Mouse (Mus musculus) gastrocnemius, postnatal 10 days (tissue): ENCODE measurements around the gene Aqp2. TPM values are rescaled to one million over a fixed set of nuclear protein-coding genes. Genes with fewer than 3 reads are reported as not detected.

Experiments
- DNase-seq: peaks from one replicate; pipeline ENCODE4 v3.0.0; 2021; ENCODE audit warnings: mixed read lengths
- long read RNA-seq, 2 experiments: library from polyadenylated mRNA; stranded (forward); transcript quantifications; one replicate each; pipeline ENCODE4 v2.0.0; 2021
- total RNA-seq, 2 experiments: library from RNA; stranded (reverse); gene quantifications; 2 replicates each; pipeline ENCODE4 v1.2.3; 2021

Gene Aqp2
- total RNA-seq: not detected
- long read RNA-seq, experiment 1: 0 reads
- long read RNA-seq, experiment 2: 0 reads

DNA sequence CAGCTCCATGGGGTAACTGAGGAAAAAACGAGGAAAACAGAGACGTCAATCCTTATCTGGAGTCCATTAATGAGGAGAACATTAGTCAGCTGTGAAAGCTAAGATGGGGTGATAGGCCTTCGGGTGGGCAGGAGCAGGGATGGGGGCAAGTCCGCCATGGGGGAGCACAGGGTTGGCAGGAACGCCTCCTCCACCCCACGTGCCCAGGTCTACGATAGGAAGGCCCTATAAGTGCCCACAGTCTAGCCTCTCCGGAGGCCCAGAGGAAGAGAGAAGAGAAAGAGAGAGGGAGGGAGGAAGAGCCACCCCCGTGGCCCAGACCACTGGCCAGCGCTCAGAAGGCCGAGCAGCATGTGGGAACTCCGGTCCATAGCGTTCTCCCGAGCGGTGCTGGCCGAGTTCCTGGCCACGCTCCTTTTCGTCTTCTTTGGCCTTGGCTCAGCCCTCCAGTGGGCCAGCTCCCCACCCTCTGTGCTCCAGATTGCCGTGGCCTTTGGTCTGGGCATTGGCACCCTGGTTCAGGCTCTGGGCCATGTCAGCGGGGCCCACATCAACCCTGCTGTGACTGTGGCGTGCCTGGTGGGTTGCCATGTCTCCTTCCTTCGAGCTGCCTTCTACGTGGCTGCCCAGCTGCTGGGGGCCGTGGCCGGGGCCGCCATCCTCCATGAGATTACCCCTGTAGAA lies at the start of gene Aqp2:
Gene Aqp2, plus strand, starts transcription at position 254 of the 684 bp plus-strand sequence.
- DNase-seq: no peak

DNA sequence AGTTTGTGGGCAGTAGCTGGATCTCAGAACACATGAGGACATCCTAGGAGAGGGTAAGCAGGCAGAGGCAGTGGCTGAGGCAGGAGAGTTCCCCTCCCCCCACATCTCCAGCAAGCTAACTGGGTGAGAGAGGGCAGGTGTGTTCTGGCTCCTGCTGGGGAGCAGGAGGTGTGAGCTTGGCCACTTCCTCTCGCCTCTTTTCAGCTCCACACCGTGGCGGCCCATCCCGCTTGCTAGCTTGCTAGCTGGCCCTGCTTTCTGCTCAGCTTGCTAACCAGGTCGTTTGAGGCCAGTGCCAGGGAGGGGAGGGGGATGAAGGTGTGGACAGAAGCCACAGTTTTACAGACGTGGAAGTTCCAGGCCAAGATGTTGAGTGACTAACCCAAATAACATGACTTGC lies 47.7 kb upstream of the Aqp2 start:
- DNase-seq: no peak

DNA sequence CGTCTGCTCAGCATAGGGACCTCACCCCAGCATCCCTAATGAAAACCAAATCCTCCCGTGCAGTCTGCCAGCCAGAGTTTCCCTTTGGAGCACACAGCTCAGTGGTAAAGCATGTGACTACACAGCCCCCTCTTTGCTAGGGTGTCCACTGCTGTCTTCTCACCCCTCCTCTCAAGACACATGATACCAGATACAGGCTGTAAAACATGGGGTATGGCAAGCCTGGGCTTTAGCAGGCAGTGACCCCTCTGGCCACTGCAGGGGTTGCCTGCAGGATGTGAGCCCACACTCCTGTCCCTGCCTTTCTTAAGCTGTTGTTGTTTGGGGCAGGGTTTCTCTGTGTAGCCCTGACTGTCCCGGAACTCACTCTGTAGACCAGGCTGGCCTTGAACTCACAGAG lies 46.8 kb upstream of the Aqp2 start:
- DNase-seq: no peak

DNA sequence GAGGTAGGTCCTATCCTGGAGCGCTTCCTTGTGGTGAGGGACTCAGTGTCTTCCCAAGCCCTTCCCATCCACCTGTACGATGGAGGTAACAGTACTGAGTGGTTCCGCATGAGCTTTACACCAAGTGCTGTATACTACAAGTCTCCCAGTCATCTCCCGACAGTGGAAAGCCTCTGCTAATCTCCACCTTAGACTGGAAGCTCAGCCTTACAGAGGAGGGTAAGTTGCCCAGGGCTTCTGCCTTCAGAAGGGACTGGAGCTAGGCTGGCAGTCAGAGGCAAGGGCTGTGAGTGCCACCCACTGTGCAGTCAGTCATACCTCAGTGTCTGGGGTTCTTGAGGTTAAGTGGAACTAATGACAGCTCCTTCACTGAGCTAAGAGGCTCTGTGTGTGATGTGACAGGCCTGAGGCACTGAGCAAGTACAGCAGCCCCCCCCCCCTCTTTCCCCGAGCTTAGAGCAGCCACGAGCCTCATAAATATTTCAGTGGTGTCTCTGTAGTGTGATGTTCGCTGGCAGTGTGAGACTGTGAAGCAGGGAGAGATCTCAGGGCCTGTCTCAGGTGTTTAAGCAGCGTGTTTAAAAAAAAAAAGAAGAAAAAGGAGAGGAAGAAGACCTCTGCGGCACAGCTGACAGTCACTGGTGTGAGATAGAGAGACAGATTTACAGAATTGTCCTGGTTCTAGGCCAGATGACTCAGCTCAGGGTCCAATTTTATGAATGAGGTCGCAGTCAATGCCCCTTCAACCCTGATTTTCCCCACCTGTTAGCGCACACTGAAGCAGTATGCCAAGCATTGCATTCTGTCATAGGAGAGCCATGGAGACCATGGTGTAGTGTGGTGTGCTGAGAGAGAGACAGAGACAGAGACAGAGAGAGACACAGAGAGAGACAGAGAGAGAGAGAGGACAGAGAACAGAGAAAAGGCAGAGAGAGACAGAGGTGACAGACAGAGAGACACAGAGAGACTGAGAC lies 41.7 kb upstream of the Aqp2 start:
- DNase-seq: no peak

DNA sequence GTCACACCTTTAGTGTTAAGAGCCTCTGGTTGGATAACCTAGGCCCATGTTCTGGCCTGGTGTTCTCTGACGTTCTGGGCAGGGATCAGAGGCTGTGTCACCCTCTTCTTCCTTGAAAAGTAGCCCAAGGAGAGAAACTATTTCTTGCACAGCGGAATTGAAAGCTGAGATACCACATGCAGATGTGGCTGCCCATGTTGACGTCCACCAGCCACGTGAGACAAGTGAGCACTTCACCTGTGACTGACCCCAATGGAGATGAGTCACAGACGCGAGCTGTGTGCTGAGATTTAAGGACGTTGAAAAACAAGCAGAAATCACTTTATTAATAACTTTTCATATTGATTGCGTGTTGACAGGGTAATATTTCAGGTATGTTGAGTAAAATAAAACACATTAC lies 39.0 kb upstream of the Aqp2 start:
- DNase-seq: no peak

DNA sequence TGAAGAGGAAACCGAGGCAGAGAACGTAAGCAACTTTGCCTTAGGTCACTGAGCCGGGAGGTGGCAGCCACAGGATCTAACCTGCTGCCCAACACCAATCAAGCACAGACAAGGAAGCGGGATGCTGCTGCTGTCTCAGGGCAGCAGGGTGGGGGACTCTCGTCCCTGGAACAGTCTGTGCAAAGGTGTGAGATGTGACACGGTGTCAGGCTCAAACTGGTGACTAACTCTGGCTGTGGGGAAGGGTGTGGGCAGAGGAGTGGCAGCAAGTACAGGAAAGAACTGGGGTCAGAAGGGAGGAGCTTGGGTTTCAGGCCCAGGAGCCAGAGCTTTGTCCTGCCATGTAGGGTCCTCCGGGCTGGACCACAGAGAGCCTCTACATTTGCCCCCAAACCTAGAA lies 34.8 kb upstream of the Aqp2 start:
- no peak for DNase-seq

DNA sequence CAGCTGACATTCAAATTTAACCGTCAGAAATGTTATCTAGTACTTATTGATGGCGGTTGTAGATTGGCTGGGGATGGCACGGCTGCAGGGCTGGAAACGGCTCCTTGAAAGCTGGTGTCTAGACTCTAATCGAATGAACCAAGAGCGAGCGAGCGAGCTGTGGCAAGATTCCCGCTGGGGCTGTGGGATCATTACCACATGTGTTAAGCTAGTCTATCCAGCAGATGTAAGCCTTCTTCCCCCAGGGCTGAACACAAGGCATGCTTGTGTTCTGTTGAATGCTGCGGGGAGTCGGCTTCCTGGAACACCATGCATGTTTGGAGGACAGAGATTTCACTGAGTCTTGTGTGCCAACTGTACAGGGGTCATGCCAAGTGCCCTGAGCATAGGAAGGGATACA lies 32.3 kb upstream of the Aqp2 start:
- DNase-seq: peak; percentile 38

DNA sequence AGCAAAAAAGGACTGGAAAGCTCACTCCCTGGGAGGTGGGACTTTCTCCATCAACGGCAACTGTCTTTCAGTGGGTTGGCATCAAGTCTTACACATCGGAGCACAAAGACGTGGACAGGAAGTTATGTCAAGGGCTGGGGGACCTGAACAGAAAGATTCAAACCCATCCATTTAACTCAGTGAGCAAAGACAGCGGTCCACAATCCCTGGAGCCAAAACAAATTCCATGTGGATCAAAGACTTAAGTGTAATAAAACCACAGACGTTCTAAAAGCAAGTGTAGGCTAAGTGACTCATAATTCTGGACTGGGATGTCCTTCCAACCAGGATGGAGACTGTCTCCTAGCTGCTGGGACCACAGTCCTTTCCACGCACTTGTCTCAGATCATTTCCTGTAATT lies 31.1 kb upstream of the Aqp2 start:
- DNase-seq: no peak

DNA sequence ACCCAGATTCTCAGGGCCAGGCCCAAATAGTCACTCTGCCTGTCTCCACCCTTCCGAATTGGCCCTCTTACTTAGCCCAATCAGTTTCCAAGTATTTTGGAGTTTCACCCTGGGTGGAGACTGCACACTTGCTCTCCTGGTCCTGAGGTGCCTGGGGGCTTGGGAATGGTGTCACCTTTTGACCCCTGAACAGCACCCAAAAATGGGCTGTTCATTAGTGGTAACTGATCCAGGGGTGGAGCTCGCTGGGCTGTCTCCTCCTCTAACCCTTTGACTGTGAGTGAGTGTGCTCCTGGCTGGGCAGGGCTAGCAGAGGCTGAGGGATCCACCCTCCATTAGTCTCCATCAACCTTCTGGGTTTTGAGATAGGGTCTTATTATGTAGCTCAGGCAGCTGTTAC lies 29.0 kb upstream of the Aqp2 start:
- DNase-seq: no peak

DNA sequence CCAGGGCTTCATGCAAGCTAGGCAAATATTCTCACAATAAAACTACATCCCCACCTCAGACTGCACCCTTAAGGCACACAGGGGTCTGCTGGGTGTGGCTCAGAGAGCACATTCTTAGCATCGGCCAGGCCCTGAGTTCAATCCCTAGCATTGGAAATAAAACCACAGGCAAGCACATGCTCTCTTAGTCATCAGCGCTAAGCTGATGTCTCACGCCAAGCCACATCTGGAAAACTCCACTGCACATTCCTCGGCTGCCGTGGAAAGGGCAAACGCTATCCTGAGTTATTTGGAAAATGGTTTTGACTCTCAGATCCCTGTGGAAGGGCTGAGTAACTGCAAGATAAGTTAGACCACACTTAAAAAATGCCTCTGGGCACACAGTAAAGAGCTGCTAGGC lies 25.1 kb upstream of the Aqp2 start:
- DNase-seq: no peak

DNA sequence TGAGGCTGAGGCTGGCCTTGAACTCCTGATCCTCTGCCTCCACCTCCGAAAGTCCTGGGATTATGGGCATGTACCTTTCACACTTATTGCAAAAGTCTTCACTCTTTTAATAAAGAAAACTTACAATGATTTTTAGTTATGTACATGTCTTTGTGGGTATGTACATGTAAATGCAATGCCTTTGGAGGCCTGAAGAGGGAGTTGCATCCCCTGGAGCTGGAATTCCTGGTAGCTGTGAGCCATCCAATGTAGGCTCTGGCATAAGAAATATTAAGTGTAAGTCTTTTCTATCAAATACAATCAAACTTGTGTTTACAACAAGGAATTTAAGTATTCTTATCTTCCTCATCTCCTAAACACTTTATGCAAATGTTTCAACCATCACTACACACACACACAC lies 19.9 kb upstream of the Aqp2 start:
- DNase-seq: no peak

DNA sequence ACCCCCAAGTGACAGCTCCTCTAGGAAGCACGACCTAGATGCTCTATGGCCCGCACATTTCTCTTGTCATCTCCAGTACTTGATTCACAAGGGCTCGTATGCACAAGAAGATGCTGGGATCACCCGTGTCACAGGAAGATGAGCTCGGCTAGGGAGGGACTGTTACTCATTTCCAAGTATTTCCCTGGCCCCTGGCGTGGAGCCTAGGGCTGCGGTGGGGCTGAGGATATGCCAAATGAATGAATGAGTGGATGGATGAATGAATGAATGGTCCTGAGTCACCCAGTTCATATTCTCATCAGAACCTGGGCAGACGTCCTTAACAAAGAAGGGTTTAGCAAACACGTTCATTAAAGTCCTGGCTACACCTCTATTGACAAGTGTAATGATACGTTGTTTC lies 18.6 kb upstream of the Aqp2 start:
- no peak for DNase-seq

DNA sequence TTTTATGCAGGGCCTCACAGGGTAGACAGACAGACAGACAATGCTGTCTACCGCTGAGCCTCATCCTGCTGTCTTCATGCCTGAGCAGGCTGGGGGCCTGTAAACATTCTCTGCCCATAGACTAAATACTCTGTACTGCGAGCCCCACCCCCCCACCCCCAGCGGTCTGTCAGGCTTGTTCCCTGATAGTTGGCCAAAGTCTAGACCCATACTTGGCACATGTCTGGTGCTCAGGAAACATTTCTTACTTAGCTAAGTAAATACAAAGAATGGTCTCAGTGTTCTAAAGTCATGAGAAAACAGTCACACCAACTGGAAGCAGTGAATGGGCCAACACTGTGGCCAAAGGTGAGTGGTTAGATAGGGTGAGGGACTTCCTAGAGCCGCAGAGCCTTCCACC lies 11.5 kb upstream of the Aqp2 start:
- DNase-seq: no peak

DNA sequence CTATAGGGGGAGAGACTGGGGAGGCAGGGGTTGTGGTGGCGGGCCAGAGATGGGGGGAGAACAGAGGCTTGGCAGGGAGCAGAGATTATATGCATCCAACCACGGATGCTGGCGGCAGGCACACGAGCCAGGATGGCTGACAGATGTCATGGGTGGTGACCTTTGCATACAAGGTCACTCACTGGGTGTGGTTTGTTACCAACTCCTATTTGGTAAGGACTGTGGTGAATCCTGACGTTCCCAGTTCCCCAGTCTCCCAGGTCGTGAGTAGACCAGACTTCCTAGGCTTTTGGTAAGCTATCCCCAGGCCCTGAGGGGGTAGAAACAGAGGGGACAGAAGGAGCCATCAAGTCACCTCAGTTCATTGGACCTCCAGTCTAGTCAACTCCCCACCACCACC lies 10.2 kb upstream of the Aqp2 start:
- DNase-seq: no peak

DNA sequence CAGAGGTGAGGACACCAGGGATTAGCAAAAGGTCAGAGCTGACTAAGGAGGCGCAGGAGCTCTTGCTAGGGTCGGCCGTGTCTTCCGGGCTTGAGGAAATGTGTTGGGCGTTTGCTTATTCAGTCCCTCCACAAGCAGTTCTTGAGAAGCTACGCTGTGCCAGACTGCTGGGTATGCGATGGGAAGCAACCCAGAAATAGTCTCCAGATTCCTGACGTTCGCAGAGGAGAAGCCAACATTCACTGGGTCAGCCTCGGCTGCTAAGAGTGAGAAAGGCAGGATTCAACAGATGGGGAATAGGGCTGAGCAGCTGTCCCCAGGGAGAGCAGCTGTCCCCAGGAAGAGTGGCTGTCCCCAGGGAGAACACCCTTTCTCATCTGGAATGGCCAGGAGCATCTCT lies 9.7 kb upstream of the Aqp2 start:
- no peak for DNase-seq

DNA sequence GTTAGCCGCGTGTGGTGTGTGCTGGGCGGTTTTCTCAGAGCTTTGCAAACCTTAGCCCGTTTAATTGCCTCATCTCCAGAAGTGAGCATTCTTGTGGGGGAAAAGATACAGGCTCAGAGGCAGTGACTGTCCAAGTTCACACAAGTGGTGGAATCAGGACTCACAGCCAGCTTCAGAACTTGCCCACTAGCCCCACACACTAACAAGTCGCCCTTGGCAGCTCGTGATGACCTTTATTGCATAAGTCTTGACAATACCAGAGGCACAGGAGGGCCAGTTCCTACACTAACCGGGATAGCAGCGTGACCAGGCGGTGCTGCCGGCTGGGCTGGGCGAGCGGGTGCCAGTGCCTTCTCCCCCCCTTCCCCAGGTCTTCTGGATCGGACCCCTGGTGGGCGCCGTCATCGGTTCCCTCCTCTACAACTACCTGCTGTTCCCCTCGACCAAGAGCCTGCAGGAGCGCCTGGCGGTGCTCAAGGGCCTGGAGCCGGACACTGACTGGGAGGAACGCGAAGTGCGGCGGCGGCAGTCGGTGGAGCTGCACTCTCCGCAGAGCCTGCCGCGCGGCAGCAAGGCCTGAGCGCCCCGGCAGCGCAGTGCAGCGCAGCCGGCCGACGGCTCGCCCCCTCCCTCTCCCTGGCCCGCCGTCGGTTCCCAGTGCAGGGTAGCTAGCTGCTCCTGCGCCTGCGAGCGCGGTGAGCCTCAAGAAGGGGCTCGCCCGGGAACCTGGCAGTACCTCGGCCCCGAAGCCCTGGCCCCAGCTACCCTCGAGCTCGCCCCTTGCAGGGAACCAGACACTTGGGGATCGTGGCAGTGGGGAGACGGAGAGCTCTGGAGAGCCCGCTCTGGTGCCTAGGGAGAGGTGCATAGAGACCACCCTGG lies 4.8 kb downstream of the Aqp2 start:
- DNase-seq: peak; percentile 51

DNA sequence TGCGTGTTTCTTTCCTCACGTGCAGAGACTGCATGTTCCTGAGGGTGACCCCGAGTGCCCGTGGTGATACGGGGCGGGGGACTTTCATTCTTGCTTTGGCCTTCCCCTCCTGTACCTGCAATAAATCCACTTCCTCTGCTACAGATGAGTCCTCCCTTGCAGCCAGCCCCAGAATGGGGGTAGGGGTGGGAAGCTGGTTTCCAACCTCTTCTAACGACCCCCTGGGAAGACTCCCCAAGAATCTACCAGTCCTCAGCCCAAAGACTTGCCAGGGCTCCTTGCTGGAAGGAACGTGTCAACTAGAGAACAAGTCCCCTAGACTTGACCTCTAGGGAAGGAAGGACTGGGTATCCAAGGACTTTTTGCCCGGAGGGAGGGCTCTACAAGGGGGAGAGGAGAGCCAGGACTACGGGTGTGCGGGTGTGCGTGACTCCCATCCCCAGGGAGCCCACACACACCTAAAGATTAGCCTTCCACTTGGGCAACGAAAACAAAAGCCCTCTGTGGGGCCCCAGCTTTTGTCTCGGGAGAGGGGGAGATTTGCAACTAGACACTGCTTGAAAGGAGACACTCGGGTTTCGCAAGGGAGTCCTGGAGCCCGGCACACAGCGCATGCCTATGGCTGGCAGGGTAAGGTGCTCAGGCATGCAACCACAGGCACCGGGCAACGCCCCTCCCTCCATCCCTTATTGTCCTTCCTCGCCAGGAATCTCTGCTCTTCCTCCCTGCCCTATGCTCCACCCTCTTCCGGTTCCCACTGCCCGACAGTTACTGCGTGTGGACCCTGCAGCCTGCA lies 5.8 kb downstream of the Aqp2 start:
- DNase-seq: no peak

DNA sequence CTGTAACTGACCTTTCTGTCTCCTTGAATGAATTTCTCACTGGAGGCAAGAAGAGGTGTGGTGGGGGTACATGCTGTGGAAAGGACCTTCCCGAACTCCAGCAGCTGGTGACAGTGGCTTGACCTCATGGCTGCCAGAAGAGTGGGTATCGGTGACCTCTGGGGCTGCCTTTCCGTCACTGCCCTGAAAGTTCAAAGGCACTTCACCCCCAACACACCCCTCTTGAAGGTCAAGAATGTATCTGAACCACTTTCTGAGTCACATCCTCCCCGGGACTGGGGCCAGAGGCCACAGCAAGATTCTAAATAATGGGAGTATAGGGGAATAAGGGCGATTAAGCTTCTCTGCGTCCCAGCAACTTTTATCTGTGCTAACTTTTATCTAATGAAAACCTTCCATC lies 6.9 kb downstream of the Aqp2 start:
- no peak for DNase-seq

DNA sequence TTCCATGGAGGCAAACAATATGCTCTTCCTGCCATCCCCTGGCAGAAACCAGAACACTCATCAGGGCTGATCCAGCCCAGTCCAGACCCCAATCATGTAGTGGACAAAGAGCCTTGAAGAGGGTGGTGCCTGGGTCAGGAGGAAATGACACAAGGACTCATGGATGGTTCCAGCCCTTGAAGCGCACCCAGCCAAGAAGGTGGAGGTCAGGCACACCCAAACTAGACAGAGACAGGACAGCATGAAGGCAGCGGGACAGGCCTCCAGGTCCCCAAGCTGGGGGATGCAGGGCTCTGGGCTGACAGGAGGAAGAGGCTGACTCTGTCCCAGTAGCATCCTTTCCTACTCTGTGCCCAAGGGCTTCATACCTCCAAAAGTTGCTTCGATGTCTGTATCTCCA lies 7.7 kb downstream of the Aqp2 start:
- DNase-seq: no peak

DNA sequence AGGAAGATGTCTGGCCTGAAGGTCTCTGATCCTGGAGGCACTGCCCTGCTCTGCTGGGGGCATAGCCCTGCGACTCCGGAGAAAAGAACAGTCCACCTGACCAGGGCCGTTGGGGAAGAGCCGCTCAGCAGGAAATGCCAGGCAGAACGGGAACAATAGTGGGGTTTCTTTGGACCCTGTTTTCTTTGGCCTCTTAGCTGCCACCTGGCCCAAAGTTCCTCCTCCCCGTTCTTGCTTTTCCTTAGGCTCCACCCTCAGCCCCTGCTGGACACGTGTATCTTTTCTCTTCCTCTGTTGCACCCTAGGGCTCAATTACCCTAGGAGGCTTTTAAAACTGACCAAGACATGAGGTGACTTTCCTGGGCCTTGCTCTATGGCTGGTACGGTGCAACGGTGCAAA lies 10.4 kb downstream of the Aqp2 start:
- DNase-seq: no peak

DNA sequence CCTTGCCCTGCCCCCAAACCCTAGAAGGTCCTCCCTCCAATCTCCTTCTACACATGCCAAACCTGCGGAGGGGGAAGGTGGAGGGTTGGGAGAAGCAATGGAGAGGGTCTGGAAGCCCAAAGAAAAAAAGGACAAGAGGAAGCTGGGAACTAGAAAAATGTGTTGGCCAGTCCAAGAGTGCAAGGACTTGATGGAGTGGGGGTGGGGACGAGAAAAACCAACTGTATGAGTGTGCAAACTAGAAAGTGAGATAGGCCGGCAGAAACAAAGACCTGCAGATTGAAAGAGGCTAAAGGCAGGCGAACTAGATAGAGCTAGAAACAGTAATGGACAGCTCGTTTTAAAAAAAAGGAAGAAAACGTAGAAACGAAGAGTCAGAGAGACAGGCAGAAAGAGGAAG lies 10.8 kb downstream of the Aqp2 start:
- DNase-seq: no peak
